Mouse (Mus musculus) effector memory CD4-positive, alpha-beta T cell, adult 7 months (primary cell): Measurements from ENCODE around the gene Sos1. TPM values are rescaled to one million over a fixed set of nuclear protein-coding genes. Genes with fewer than 3 reads are reported as not detected.

ENCODE experiments used
- polyA plus RNA-seq: library from polyadenylated mRNA; unstranded; fragments of 100-300 nt; shearing (Covaris generic); gene quantifications from one replicate; pipeline ENCODE4 v1.2.1, GENCODE M21; 2017

Gene Sos1
- polyA plus RNA-seq: 25.5 TPM

DNA sequence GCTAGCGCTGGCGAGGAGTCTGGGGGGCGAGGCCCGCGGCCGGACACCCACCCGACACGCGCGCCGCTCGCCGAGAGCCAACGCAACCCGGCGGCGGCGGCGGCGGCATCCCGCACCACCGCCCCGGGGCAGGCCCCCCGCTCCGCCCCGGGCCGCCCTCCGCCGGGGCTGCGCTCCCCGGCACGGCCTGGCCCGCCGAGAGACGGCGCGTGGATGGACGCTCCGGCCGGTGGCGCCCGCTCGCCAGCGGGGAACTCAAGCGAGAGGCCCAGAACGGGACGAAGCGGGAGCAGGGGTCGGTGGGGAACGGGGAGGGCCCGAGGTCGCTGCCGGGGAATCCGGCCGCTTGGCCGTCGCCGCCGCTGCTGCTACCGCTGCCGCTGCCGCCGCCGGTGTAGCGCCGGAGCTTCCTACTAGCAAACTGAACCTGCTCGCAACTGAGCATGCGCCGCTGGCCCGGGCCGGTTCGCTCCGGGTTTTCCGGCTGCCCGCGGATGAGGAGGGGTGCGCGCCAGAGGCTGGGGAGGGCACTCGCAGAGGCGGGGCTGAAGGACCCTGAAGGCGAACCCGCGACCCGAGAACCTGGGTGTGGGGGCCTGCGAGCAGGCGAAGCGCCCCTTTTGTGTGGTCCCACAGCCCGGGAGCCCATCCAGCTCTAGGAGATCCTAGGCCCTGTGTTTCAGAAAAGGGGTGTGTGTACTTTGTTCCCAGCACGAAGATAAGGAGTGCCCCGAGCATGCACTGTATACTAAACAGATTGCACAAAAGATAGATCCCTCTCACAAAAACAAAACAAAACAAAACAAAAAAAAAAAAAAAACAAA is at the start of gene Sos1:
Sos1 (minus strand) TSS at position 423 of the 824 bp plus-strand sequence.

DNA sequence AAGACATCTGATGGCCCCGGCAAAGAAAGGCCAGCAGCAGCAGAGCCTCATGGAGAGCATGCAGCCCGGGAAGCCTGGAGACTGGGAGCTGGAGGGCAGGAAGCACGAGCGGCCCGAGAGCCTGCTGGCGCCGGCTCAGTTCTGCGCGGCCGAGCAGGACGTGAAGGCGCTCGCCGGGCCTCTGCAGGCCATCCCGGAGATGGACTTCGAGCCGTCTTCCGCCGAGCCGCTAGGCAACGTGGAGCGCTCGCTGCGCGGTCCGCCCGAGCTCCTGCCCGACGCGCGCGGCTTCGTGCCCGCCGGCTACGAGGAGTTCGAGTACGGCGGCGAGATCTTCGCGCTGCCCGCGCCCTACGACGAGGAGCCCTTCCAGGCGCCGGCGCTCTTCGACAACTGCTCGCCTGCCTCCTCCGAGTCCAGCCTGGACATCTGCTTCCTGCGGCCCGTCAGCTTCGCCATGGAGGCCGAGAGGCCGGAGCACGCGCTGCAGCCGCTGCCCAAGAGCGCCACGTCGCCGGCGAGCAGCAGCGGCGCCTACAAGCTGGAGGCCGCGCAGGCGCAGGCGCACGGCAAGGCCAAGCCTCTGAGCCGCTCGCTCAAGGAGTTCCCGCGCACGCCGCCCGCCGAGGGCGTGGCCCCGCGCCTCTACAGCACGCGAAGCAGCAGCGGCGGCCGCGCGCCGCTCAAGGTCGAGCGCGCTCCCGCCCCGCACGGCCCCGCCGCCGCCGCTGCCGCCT is 107.1 kb downstream of the Sos1 start, which contains the start of gene Gm10190:
Gm10190 (minus strand) TSS at position 553 of the 737 bp plus-strand sequence.

Other genes with a start within 250 kb of the Sos1 start
- 3.7 TPM for gene Morn2, start 190.2 kb downstream of the Sos1 start, polyA plus RNA-seq
- gene Dhx57, start 190.0 kb downstream of the Sos1 start, polyA plus RNA-seq: 20.0 TPM
- not detected for gene Arhgef33, start 173.0 kb downstream of the Sos1 start, polyA plus RNA-seq
- not detected for gene Gm10190, start 106.9 kb downstream of the Sos1 start, polyA plus RNA-seq
- 0.51 TPM for gene Cdkl4, start 97.4 kb upstream of the Sos1 start, polyA plus RNA-seq
- 15.3 TPM for gene Map4k3, start 248.0 kb upstream of the Sos1 start, polyA plus RNA-seq